Mouse (Mus musculus) kidney, adult 2 months (tissue): ENCODE data around the gene Mrps14.

Source experiments
- CTCF ChIP-seq: fragments of 200-500 bp; conservative IDR thresholded peaks from 2 replicates; pipeline ENCODE4 v1.5.1; 2011; ENCODE audit warnings: low read depth, mild to moderate bottlenecking, control low read depth, low read length, moderate library complexity, mixed read lengths; ENCODE audit not compliant: insufficient read depth, insufficient read length
- POLR2A ChIP-seq: fragments of 200-500 bp; IDR thresholded peaks from one replicate; pipeline ENCODE4 v1.6.1; 2011; ENCODE audit warnings: low read depth, low read length, control low read depth

- TF ChIP-seq CTCF (no peak), POLR2A (no peak)
Measured at GRCm38 (mm10) chr1:160205486-160205885, 10.5 kb downstream of the Mrps14 start.
